Mouse (Mus musculus) cortical plate, adult 2 months (tissue): ENCODE measurements at regions not wholly inside any gene's neighbourhood (a gene's known extent, or its start where the extent isn't known, plus 50 kb on each side); places are given as distances from the start of the nearest gene placed in this dataset.

ENCODE experiments used
- CTCF ChIP-seq: fragments of 200-500 bp; IDR thresholded peaks from 2 replicates; pipeline ENCODE4 v1.5.1; 2011; ENCODE audit warnings: mild to moderate bottlenecking, control low read depth, low read length; ENCODE audit not compliant: insufficient read depth; ENCODE audit errors: extremely low read depth
- POLR2A ChIP-seq: fragments of 200-500 bp; IDR thresholded peaks from 2 replicates; pipeline ENCODE4 v1.6.1; 2011; ENCODE audit warnings: mild to moderate bottlenecking, low read length, control low read depth; ENCODE audit not compliant: insufficient read depth; ENCODE audit errors: extremely low read depth

DNA sequence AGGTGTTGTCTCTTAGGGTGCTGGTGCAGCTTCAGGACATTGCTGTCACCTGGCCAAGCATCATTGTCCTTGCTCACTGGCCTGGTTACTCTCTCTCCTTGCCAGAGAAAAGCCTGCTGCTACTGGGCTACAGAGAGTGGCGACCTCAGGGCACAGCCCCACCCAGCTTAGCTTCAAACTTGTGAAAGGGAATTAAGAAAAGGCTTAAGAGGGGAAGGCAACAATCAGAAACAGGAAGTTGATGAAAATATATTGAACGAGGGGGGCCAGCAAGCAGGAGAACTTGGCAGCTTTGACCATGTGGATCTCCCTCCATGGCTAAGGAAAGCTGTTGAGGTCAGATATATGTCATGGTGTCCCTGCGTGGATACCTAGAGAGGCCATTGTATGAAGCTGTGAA lies 151.1 kb downstream of the Cd24a start:
- TF ChIP-seq POLR2A (no peak), CTCF (no peak)
